Mouse (Mus musculus) kidney, adult 11 months (tissue): ENCODE results near the gene Dlg2.
A peak's percentile ranks its signal among the peaks of the same experiment; 100 is the strongest.

Source experiments
- DNase-seq: peaks from one replicate; pipeline ENCODE4 v3.0.0; 2022

Gene Dlg2

GRCm38 (mm10) chr7:92003769-92004455 lies 1527.4 kb downstream of the Dlg2 start:
- DNase-seq = no peak

- no peak for DNase-seq
These were observed 1529.4 kb downstream of the Dlg2 start for GRCm38 (mm10) chr7:92005681-92006425.

GRCm38 (mm10) chr7:92008702-92009101 lies 1532.2 kb downstream of the Dlg2 start:
- no peak for DNase-seq

- DNase-seq = no peak
These were observed 1548.5 kb downstream of the Dlg2 start for GRCm38 (mm10) chr7:92024928-92025327.

- no peak for DNase-seq
These were observed 1549.1 kb downstream of the Dlg2 start for GRCm38 (mm10) chr7:92025465-92026056.

- no peak for DNase-seq
These were observed 1550.6 kb downstream of the Dlg2 start for GRCm38 (mm10) chr7:92027049-92027448.

GRCm38 (mm10) chr7:92034256-92034655 lies 1557.8 kb downstream of the Dlg2 start:
- no peak for DNase-seq

- DNase-seq = no peak
These were observed 1563.7 kb downstream of the Dlg2 start for GRCm38 (mm10) chr7:92040187-92040586.

GRCm38 (mm10) chr7:92040785-92041411 lies 1564.4 kb downstream of the Dlg2 start:
- DNase-seq = no peak

- DNase-seq = no peak
These were observed 1568.5 kb downstream of the Dlg2 start for GRCm38 (mm10) chr7:92044966-92045365.

GRCm38 (mm10) chr7:92047271-92047670 lies 1570.8 kb downstream of the Dlg2 start:
- DNase-seq = no peak

- DNase-seq = no peak
These were observed 1572.4 kb downstream of the Dlg2 start for GRCm38 (mm10) chr7:92048876-92049275.

GRCm38 (mm10) chr7:92066851-92067250 lies 1590.4 kb downstream of the Dlg2 start:
- no peak for DNase-seq

- no peak for DNase-seq
These were observed 1611.0 kb downstream of the Dlg2 start for GRCm38 (mm10) chr7:92087429-92087828.

- DNase-seq = peak; percentile 38
These were observed 1617.4 kb downstream of the Dlg2 start for GRCm38 (mm10) chr7:92093860-92094259.

- DNase-seq = no peak
These were observed 1618.7 kb downstream of the Dlg2 start for GRCm38 (mm10) chr7:92095198-92095597.

GRCm38 (mm10) chr7:92100847-92101246 lies 1624.4 kb downstream of the Dlg2 start:
- no peak for DNase-seq

GRCm38 (mm10) chr7:92102892-92103543 lies 1626.5 kb downstream of the Dlg2 start:
- peak; percentile 7 for DNase-seq

- no peak for DNase-seq
These were observed 1629.0 kb downstream of the Dlg2 start for GRCm38 (mm10) chr7:92105477-92105876.

GRCm38 (mm10) chr7:92105956-92106355 lies 1629.5 kb downstream of the Dlg2 start:
- no peak for DNase-seq

- DNase-seq = no peak
These were observed 1636.6 kb downstream of the Dlg2 start for GRCm38 (mm10) chr7:92113065-92113464.

- no peak for DNase-seq
These were observed 1638.9 kb downstream of the Dlg2 start for GRCm38 (mm10) chr7:92115237-92115871.
